Mouse (Mus musculus) E14TG2a.4 (cell line): Measurements from ENCODE around the gene Bphl.

Experiments used
- H3K27me3 ChIP-seq: 2 replicates; pipeline ENCODE4 v1.6.1; 2014; ENCODE audit warnings: low read length, control low read depth; ENCODE audit not compliant: insufficient read depth
- H3K36me3 ChIP-seq: 2 replicates; pipeline ENCODE4 v1.6.1; 2014; ENCODE audit warnings: low read length, control low read depth; ENCODE audit not compliant: insufficient read depth
- H3K4me1 ChIP-seq: replicated peaks from 2 replicates; pipeline ENCODE4 v1.6.1; 2014; ENCODE audit warnings: low read depth, low read length, control low read depth
- H3K4me3 ChIP-seq: replicated peaks from 2 replicates; pipeline ENCODE4 v1.5.1; 2014; ENCODE audit warnings: mild to moderate bottlenecking, low read length
- H3K9me3 ChIP-seq: 2 replicates; pipeline ENCODE4 v1.6.1; 2014; ENCODE audit warnings: low read length, control low read depth
- CTCF ChIP-seq: conservative IDR thresholded peaks from 2 replicates; pipeline ENCODE4 v1.5.1; 2014; ENCODE audit warnings: low read length
- NANOG ChIP-seq: IDR thresholded peaks from 2 replicates; pipeline ENCODE4 v1.6.1; 2014; ENCODE audit warnings: borderline replicate concordance, low read length, mixed read lengths
- POU5F1 ChIP-seq: IDR thresholded peaks from 2 replicates; pipeline ENCODE4 v1.6.1; 2014; ENCODE audit warnings: low read length, borderline replicate concordance

Gene Bphl

DNA sequence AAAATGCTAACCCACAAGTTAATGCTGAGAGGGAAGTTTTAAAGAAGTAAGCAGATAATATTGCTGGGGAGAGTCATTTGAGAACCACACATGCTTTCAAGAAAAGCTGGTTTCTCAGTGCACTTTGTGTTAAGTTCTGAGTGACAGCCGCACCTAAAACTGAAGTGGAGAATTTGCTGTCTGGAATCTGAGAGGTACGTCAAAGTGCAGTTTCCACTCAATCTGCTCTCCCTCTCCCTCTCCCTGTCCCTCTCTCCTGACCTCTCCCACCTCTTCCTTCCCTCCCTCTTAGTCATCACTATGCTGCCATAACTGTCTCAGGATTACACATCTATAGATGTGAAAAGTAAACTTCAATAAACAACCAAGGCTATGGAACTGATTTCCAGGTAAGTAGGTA, 15.4 kb upstream of the Bphl start:
- Histone ChIP-seq H3K4me3 (no peak overlapping the region), H3K4me1 (no peaks in the 10 kb centered on the region), H3K9me3 (0 out of 2 replicates have a peak, but pooled peaks cover 3% of the 10 kb centered on the region), H3K36me3 (peaks cover 58% of the 10 kb centered on the region), H3K27me3 (no peaks in the 10 kb centered on the region)
- no peak for TF ChIP-seq NANOG
- no peak for TF ChIP-seq CTCF
- TF ChIP-seq POU5F1 = no peak

DNA sequence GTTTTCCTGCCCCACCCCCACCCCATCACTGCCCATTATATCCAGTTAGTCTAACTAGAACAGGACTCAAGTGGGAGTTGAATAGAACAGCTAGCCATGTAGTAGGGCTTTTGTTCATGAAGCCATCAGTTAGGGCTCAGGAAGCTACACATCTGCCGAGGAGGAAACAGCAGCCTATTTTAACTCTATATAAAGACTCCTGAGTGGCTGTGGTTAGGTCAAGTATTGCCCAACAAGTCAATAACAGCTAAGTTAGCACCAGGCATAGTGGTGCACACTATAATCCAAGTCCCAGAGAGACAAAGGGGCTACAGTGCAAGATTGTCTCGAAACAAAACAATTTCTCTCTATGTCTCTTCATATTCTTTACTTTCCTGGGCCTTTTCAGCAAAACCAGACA, 5.4 kb upstream of the Bphl start:
- no peaks in the 10 kb centered on the region for H3K27me3 ChIP-seq
- H3K36me3 ChIP-seq = peaks cover 57% of the 10 kb centered on the region
- TF ChIP-seq POU5F1 (no peak), NANOG (no peak), CTCF (no peak)

DNA sequence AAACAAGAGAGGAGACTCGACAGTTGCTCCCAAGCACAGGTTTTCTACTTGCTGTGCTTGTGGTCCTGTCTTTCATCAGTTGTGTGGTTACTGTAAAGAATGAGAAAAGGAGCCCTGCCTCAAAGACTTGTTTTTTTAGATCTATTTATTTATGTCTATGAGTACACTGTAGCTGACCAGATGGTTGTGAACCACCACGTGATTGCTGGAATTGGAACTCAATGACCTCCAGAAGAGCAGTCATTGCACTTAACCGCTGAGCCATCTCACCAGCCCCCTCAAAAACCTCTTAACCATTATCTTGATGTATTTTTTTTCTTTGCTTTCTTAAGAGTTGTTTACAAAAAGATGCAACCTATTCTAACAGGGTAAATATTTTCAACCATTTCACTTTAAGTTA, 2.0 kb upstream of the Bphl start:
- H3K36me3 ChIP-seq = peaks cover 40% of the 10 kb centered on the region
- TF ChIP-seq NANOG (no peak), POU5F1 (no peak), CTCF (no peak)
- no peaks in the 10 kb centered on the region for H3K9me3 ChIP-seq

More for the DNA sequence above, 5.4 kb upstream of the Bphl start:
- H3K9me3 ChIP-seq = no peaks in the 10 kb centered on the region
- H3K4me3 ChIP-seq = no peak overlapping the region
- H3K4me1 ChIP-seq = peaks cover 6% of the 10 kb centered on the region

DNA sequence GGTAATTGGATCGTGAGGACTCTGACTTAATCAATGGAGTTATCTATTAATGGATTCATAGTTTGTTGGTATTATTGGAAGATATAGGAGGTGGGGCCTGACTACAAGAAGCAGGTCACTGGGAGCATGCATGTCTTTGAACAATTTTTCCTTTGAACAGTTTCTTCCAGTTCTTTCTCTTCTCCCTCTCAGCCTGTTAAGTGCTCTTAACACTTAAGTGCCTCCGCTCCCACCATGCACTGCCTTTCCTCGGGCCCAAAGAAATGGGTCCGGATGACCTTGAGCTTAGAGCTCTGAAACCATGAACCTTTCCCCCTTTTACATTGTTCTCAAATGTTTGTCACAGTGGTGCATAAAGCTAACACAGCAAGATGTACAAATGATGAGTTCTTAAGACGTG, 671 bp upstream of the Bphl start:
- Histone ChIP-seq H3K36me3 (peaks cover 30% of the 10 kb centered on the region), H3K9me3 (no peaks in the 10 kb centered on the region), H3K27me3 (no peaks in the 10 kb centered on the region), H3K4me3 (no peak overlapping the region), H3K4me1 (peaks cover 28% of the 10 kb centered on the region)
- TF ChIP-seq CTCF = no peak
- no peak for TF ChIP-seq NANOG

More for the DNA sequence above, 2.0 kb upstream of the Bphl start:
- no peaks in the 10 kb centered on the region for H3K27me3 ChIP-seq
- peaks cover 27% of the 10 kb centered on the region for H3K4me1 ChIP-seq
- no peak overlapping the region for H3K4me3 ChIP-seq

DNA sequence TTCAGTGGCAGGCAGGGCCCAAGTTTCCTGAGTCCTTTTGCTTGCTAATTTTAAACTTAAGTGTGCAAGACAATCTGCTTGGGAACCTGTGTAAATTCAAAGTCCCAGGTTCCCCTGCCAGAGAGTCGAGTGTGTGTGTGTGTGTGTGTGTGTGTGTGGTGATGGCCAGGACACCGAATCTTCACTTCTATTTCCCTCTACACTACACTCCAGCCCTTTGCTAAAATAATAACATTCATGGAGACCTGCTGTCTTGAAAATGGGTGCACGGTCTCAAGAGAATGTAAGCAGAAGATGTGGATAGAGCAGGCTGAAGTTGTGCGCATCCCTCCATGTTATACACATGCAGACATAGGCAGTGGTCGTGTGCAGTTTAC, 647 bp downstream of the Bphl start:
- Histone ChIP-seq H3K36me3 (peaks cover 19% of the 10 kb centered on the region), H3K9me3 (peaks cover under 1% of the 10 kb centered on the region; the same call in 1 of the 2 replicates), H3K4me3 (peak overlapping the region; percentile 89), H3K4me1 (peaks cover 41% of the 10 kb centered on the region), H3K27me3 (no peaks in the 10 kb centered on the region)
- TF ChIP-seq POU5F1 (no peak), NANOG (no peak), CTCF (no peak)

DNA sequence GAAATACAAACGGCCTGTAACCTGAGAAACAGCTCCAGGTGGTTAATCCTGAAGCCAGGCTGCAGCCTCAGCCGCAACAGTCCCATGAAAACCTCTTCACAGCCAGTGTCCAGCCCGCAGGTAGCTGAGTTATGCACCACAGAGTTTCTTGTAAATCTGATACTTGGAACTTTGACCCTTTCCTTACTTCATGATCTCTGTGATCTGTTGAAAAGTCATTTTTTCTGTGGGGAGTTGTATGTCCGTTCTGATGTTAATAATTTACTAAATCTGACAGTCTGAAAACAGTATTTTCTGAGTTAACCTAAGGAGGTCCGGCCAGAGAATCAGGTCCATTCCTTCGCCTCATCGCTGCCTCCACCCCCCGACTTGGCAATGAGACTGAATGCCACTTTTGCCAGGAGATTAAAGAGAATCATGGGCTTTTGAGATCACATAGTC, 1.5 kb downstream of the Bphl start:
- no peak for TF ChIP-seq NANOG
- no peak for TF ChIP-seq CTCF
- TF ChIP-seq POU5F1 = no peak
- peaks cover 6% of the 10 kb centered on the region; the same call in 1 of the 2 replicates for H3K9me3 ChIP-seq
- H3K4me1 ChIP-seq = peaks cover 50% of the 10 kb centered on the region
- no peaks in the 10 kb centered on the region for H3K27me3 ChIP-seq
- H3K36me3 ChIP-seq = 0 out of 2 replicates have a peak, but pooled peaks cover 12% of the 10 kb centered on the region
- H3K4me3 ChIP-seq = peak overlapping the region; percentile 89

DNA sequence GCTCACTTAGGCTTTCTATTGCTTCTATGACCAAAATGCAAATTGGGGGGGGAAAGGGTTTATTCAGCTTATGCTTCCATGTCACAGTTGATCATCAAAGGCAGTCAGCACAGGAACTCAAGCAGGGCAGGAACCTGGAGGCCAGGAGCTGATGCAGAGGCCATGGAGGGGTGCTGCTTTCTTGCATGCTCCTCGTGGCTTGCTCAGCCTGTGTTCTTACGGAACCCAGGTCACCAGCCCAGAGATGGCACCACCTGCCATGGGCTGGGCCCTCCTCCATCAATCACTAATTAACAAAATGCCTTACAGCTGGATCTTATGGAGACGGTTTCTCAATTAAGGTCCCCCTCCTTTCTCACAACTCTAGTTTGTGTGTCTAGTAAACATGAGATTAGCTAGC, 2.7 kb downstream of the Bphl start:
- no peak for TF ChIP-seq NANOG
- TF ChIP-seq CTCF = no peak
- TF ChIP-seq POU5F1 = no peak
- H3K9me3 ChIP-seq = peaks cover 6% of the 10 kb centered on the region; the same call in 1 of the 2 replicates
- H3K27me3 ChIP-seq = no peaks in the 10 kb centered on the region

DNA sequence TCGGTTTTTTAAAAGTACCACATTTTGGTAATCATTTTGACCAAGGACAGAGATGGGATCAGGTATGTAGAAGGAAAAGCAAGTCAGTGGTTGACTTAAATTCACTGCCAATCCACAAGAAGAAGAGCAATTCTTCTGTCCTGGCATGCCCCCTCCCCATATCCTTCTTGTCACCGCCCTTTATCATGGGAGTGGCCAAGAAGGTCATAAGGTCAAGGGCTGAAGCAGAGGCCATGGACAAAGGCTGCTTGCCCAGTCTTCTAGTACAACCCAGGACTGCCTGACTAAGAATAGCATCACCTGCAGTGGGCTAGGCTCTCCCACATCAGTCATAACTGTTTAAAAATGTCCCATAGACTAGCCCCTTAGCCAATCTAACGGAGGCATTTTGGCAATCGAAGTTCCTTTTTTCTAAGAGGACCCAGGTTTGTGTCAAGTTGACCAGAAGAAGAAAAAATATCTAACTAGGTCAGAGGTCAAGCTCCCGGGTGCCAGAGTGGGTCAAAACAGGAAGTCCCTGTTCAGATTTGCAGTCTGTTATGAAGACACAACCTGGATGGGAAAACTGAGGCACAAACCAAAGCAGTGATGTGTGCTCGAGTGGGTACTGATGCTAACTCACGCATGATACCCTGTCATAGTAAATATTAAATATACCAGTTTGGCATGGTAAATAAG, 6.5 kb downstream of the Bphl start:
- TF ChIP-seq POU5F1 (no peak), CTCF (no peak), NANOG (no peak)
- no peaks in the 10 kb centered on the region for H3K27me3 ChIP-seq
- H3K4me1 ChIP-seq = peaks cover 45% of the 10 kb centered on the region
- H3K36me3 ChIP-seq = peaks cover 27% of the 10 kb centered on the region
- H3K9me3 ChIP-seq = peaks cover 10% of the 10 kb centered on the region; the same call in 1 of the 2 replicates
- no peak overlapping the region for H3K4me3 ChIP-seq

More for the DNA sequence above, 2.7 kb downstream of the Bphl start:
- Histone ChIP-seq H3K4me3 (no peak overlapping the region), H3K4me1 (peaks cover 61% of the 10 kb centered on the region), H3K36me3 (peaks cover 12% of the 10 kb centered on the region; the same call in 1 of the 2 replicates)
